Mouse (Mus musculus) kidney, adult 9 months (tissue): ENCODE measurements around the gene Gm20696.

Experiments
- DNase-seq: peaks from one replicate; pipeline ENCODE4 v3.0.0; 2022

Gm20696 gene

DNA sequence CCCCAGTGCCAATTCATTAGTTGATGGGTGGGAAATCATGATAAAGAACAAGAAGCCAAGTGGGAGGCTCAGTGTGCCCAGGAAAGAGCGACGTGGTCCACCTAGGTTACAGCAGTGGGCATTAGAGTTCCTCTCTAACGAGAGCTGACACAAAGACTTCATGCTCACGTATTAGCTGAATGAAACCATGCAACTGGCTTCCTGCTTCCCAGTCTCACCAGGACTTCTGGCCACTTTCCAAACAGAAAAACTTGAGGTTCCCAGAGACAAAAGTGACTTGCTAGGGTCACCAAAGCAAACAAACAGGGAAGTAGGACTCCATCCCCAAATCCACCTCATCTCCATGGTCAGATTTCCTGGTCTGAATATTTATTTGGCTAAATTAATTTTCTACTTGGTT lies 288.9 kb downstream of the Gm20696 start:
- DNase-seq = peak; percentile 20

GRCm38 (mm10) chr6:99377131-99377530 lies 289.5 kb downstream of the Gm20696 start:
- DNase-seq = no peak

GRCm38 (mm10) chr6:99376721-99377120 lies 289.9 kb downstream of the Gm20696 start:
- DNase-seq = no peak

DNA sequence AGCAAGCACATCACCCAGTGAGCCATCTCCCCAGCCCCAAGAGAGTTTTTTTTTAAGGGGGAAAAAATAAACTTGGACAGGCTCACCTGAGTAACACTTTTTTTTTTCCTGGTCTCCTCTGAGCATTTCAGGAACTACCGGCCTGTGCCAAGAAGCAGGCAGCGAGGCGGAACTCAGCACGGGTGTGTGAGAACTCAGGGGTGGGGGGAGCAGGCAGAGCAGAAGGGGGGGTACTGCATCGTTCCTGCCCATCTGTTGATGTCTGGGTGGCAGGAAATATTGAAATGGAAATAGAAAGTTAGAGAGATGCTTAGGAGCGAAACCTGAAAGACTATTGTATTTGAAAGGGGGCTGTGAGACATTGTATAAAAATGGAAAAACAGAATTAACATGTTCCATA lies 290.7 kb downstream of the Gm20696 start:
- DNase-seq = no peak

DNA sequence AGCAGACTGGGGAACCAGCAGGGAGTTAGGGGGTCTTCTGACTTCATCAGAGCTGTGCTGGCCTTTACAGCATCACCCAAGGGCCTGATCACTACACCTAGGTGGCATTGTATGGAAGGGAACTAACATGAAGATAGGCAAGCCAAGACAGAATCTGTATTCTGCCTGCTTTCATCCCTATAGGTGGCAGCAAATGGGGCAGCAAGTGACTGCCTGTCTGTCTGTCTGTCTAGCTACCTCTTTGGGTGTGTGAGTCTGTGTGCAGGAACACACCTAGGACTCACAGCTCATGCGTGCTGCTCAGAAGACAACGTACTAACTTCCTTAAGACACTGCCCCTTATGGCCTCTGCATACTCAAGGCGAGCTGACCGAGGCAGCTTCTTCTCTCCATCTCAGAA lies 291.2 kb downstream of the Gm20696 start:
- DNase-seq = no peak

DNA sequence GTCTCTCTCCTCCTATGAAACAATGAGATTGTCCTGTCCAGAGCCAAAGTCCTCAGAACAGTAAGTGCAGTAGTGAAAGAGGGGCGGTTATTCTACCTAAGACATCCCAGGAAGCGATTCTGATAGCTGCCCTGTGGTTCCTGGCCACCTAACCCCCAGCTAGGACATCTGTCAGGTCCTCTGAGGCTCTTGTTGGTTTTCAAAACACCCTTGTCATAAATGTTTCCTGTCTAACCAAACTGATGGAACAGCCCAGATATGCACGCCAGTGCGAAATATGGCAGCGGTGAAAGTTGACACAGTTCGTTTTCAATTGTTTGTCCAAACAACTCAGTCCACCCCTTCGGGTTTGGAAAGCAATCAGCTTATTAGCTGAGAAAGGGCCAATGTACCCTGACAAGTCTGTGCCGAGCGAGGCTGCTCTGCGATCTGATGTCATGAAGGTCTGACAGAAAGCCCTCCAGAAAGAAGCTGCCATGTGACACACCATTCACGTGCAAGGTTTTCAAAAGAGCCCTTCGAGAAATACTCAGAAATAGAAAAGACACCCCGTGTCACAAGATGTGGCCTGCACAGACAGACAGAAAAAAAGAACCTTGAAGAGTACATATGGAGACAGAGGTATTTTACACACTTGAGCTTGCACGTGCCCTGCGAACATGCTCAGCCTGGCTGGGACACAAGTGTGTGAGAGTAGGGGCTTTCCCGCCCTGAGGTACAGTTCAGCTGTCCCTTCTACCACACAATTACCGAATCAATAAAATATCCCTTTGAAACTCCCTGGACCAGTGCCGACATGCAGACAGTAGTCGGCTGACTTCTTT lies 291.9 kb downstream of the Gm20696 start:
- DNase-seq = peak; percentile 28

- DNase-seq = no peak
These were observed 294.2 kb downstream of the Gm20696 start for GRCm38 (mm10) chr6:99372427-99372826.

- no peak for DNase-seq
These were observed 294.6 kb downstream of the Gm20696 start for GRCm38 (mm10) chr6:99372016-99372415.

- no peak for DNase-seq
These were observed 296.7 kb downstream of the Gm20696 start for GRCm38 (mm10) chr6:99369931-99370330.

DNA sequence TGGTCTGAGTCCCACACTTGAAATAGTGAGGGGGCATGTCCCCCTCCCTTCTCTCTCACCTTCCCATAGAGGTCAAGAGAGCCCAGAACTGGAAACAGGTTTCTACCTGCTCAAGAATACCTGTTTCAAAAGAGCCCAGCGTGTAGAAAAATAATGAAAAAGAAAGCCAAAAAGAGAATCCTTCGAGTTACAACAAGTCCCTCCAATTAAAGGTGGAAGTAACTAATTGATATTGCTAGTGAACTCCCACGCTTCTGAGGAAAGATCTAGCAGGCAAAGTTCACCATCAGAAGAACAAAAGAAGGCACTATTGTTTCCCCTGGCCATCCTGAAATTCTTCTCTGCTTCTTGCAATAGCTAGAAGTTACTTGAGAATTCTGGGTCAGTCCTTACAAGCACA lies 297.4 kb downstream of the Gm20696 start:
- DNase-seq = no peak

DNA sequence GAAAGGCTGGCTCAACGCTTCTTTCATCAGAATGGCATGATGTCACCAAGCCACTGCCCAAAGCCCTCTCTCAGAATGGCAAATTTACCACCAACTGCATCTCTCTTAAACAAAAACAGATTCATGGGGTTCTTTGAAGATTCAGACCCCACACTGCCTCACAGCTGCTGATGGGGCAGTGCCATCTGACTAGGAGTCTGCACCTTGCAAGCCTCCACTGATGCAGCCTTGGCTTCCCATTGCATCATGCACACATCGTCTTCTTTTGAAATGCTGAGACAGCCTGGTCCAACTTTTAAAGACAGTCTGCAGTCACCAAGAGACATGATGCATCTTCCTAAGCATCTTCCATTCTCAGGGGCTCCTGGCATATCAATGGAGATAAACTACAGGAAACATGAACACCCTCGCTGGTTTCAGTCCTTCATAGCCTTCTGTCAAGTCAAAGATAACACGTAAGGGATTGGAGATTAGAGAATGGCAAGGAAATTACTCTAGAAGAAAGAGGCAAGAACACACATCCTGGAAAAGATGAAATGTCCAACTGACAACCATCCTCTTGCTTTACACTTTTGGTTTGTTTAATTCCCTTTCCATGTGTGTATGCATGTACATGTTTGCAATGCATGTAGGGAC lies 298.4 kb downstream of the Gm20696 start:
- DNase-seq = no peak

GRCm38 (mm10) chr6:99364545-99364944 lies 302.1 kb downstream of the Gm20696 start:
- no peak for DNase-seq

DNA sequence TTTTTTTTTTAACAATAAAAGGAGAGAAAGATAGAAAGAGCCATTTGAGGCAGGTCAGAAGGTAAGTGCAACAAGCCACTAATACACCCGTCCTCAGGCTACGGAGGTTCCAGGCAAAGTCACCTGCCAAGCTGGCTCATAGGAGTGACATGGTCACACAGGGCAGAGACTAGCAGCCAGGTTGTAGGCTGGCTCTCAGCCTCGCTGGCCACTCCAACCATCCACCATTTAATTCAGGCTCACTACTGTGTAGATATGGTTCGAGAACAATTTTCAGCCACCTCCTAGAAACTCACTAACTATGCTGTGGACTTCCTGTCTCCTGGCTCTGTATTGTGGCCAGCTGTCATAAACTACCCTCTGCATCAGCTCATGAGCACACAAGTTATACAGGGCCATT lies 306.0 kb downstream of the Gm20696 start:
- DNase-seq = no peak

DNA sequence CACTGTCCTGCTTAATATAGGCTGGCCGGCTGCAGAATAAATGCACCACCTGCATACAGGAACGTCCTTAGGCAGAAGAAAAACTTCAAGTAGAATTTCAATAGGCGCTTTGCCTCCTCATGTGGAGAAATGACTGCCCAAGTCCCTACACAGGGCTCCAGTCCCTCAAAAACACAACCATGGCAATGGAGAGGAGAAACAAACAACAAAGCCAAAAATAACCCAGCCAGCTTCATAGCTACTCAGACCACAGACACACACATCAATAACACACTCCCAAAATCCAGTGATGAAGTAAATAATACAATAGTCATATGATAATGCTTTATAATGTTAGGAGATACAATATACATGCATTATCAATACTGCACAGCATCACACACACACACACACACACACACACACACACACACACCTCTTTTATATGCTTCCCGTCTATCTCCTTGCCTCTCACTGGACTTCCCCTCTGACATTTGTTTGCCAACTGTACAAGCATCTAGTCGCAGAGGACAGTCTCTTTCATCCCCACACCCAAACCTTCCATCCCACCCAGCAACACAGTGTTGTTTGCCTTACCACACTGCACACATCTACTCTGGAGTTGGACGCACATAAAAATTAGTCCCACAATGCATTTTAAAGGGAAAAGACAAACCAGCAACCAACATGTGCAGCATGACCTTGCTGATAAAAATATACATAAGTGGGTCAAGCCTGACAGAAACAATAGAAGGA lies 306.7 kb downstream of the Gm20696 start:
- no peak for DNase-seq

- DNase-seq = no peak
These were observed 307.4 kb downstream of the Gm20696 start for GRCm38 (mm10) chr6:99359036-99359698.

DNA sequence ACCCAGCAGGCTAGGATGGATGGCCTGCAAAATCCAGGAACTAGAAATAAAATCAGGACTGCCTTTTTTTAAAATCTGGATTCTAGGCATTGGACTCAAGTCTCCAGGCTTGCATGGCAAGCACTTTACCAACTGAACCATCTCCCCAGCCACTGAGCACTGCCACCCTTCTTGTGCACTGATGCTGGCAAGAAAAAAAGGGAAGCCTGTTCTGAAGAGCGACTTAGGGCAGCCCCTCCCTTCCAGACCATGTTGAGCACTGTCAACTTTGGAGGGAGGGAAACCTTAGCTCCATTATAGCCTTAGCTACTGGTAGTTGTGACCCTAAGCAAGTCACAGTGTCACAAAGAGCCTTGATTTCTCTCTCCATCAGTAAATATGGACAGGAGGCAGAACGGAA lies 308.7 kb downstream of the Gm20696 start:
- no peak for DNase-seq

DNA sequence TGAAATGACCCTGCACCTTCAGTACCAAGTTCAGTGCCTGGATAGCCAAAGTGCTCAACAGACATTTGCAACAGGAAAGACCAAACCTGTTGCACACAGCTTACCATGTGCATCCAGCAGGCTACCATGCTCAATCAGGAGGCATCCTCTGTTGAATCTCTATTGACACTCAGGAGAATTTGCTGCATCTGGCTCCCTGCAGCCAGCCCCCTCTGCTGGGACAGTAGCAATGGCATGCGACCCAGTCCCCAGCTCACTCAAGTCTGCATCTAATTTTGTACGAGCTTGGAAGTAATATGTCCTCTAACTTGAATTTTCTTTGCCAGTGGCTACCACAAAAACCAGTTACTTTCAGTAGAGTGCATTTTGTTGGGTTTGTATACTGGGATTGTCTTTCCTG lies 312.3 kb downstream of the Gm20696 start:
- no peak for DNase-seq

DNA sequence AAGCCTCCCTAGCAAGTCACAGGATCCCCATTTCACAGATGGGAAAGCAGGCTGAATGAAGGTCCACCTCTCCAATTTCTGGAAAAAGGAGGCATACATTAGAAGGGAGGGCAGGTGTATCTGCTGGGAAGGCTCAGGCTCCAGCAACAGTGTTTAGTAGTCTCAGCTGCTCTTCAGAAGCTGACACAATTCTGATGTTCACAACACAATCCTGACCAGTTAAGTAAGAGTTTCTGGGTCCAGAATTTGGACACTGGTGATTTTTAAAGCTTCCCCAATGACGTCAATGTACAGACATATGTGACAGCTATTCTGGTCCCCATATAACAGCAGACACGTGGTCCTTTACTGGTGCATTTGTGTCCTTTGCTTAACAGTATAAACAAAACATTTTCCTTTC lies 313.2 kb downstream of the Gm20696 start:
- no peak for DNase-seq

DNA sequence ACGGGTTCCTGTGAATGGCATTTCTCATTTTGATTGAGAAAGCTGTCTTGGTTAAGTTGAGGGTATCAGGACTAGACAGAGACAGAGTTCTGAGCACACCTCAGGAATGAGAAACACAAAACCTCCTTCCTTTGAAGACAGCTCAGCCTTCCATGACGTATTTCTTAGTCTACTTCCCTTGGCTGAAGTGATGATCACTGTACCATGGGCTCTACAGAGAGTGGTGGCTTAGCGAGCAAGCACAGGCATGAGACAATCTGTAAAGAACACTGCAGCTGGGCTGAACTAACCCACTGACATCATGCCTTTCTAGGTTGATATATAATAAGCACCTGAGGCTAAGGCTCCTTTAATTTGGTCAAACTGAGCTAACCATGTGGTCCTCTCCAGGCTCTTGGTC lies 316.0 kb downstream of the Gm20696 start:
- no peak for DNase-seq

DNA sequence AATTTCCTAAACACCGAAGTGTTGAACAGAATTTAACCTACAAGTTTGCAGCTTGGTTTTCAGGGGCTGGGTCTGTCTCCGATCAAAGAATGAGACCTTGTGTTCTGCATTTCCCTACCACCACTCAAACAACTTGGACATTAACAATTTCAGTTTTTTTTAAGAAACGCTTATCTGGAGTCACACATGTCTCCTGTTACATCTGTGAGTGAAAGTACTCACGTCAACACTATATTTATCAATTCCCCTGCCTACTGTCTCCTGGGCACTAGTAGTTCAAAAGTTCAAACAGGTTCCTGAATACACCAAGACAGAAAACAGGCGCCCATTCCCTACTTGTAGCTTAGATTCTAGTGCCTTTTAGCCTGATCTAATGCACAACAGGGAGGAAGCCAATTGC lies 316.4 kb downstream of the Gm20696 start:
- no peak for DNase-seq

DNA sequence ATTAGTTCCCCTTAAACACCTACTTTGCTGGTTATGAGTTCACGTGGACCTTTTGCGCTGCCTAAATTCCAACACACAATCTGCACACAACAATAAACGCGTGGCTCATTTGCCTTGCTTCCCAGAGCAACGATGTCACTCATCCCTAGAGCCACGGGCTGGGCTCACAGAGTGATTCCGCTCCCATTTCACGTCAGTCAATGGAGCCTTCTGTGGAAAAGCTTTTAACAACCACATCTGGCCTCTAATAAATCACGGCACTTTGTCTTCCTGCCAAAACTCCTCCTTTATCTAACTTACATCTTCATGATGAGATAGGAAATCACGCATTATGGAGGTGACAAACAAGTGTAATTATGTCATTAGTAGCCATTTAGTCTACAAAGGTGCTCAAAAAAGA lies 318.8 kb downstream of the Gm20696 start:
- DNase-seq = no peak

DNA sequence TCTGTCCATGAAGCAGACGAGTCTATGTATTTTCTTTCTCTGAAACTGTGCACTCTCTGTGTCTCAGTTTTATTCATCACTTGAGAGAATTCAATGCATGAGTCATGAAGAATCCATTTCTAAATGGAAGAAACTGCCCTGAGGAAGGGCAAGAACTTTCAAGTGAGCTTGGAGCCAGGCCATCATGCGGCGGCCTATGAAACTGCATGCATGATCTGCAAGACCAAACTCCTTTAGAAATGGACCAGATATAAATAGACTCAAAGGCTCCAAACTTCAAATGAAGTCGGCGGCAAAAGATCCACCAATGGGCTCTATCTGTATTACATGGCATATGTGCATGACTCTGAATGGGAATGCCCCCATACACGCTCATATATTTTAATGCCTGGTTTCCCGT lies 321.6 kb downstream of the Gm20696 start:
- DNase-seq = no peak

- no peak for DNase-seq
These were observed 322.2 kb downstream of the Gm20696 start for GRCm38 (mm10) chr6:99344357-99344756.
